Mouse (Mus musculus): ENCODE measurements at regions not wholly inside any gene's neighbourhood (a gene's known extent, or its start where the extent isn't known, plus 50 kb on each side); places are given as distances from the start of the nearest gene placed in this dataset.
"Not testable (repeated sequence)": the region's sequence is repeated elsewhere in the genome, so short reads cannot be mapped to it uniquely, and the experiment has no call there.

DNA sequence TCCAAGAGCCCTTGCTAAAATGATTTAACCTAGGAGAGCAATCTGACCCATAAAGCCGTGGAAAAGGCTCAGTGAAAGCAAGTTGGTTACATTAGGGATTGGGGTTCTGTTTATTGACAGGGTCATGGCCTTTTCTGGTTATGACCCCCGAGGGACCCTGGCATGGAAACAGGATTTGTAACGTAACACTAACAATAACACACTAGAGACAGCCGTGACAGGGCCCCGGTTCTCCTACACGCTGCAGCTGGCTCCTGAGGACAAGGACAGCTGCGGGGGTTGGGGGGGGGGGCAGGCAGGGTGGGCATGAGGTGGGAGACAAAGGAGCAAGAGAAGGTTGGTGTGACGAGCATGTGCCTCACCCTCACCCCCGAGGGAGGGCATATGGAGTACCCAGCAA, 300.4 kb downstream of the Ets1 start:
- WGBS: 45% methylated on average over 9 of the region's 9 CpGs
- no peaks in the 10 kb centered on the region for H3K9me3 ChIP-seq

DNA sequence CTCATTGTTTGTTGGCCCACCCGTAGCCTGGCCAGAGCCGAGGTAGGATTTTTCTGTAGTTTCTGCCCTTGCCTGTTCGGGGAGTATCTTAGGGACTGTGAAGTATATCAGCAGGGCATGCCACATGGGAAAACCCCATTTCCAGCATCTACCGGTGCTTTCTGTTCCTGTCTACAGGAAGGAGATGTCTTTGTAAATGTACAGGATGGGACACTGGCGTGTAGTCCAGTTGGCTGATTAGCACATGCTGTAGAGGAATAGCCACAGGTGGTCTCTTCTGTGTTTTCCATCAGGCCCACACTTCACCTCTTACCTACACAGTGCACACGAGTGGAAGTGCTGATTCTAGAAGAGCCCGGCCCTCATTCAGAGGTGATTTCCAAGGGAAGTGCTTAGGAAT, 301.4 kb downstream of the Ets1 start:
- ATAC-seq (ENCODE audit: insufficient read depth, low FRiP score, low read depth): no peak
- no peaks in the 10 kb centered on the region for H3K36me3 ChIP-seq
- 85% methylated on average over 7 of the region's 7 CpGs for WGBS

More for the DNA sequence above, 300.4 kb downstream of the Ets1 start:
- Histone ChIP-seq H3K4me1 (peaks cover 11% of the 10 kb centered on the region), H3K4me3 (replicated peaks) (no peak overlapping the region), H3K27me3 (replicated peaks) (no peaks in the 10 kb centered on the region), H3K4me2 (no peak overlapping the region), H3K9ac (no peak overlapping the region), H3K27ac (no peak overlapping the region), H3K36me3 (no peaks in the 10 kb centered on the region)
- no peak for ATAC-seq (ENCODE audit: insufficient read depth, low FRiP score, low read depth)

GRCm38 (mm10) chr9:32938857-32939256, 302.8 kb downstream of the Ets1 start:
- H3K27me3 ChIP-seq (replicated peaks): no peaks in the 10 kb centered on the region
- ATAC-seq (ENCODE audit: insufficient read depth, low FRiP score, low read depth): no peak
- no peak overlapping the region for H3K9ac ChIP-seq
- 81% methylated on average over 6 of the region's 6 CpGs for WGBS
- no peaks in the 10 kb centered on the region for H3K9me3 ChIP-seq
- no peak overlapping the region for H3K27ac ChIP-seq
- no peak overlapping the region for H3K4me3 ChIP-seq (replicated peaks)
- H3K4me2 ChIP-seq: no peak overlapping the region
- H3K4me1 ChIP-seq: peaks cover 5% of the 10 kb centered on the region
- no peaks in the 10 kb centered on the region for H3K36me3 ChIP-seq

More for the DNA sequence above, 301.4 kb downstream of the Ets1 start:
- H3K27me3 ChIP-seq (replicated peaks): no peaks in the 10 kb centered on the region
- H3K4me2 ChIP-seq: no peak overlapping the region
- H3K9me3 ChIP-seq: no peaks in the 10 kb centered on the region
- H3K9ac ChIP-seq: no peak overlapping the region
- H3K27ac ChIP-seq: no peak overlapping the region
- H3K4me1 ChIP-seq: peaks cover 9% of the 10 kb centered on the region
- H3K4me3 ChIP-seq (replicated peaks): no peak overlapping the region

DNA sequence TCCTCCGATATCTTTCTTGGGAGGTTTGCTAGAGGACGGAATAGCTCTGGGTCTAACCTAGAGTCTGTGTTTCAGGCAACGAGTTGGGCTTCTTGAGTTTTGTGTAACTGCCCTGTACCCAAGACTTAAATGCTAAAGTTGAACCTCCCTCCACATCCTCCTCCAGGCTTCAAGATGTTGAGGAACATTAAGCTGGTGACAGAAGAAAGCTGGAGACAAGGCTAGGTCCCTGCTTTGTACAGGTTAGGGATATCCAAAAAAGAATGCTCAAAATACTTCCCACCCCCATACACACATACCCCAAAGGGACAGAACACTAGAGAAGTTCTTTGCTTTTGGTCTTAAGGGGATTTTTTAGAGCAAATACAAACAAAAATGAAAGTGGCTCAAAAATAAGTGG, 303.6 kb downstream of the Ets1 start:
- peaks cover 5% of the 10 kb centered on the region for H3K4me1 ChIP-seq
- H3K4me2 ChIP-seq: no peak overlapping the region
- WGBS: 87% methylated on average over 3 of the region's 3 CpGs
- no peak overlapping the region for H3K9ac ChIP-seq
- H3K36me3 ChIP-seq: no peaks in the 10 kb centered on the region
- no peak overlapping the region for H3K27ac ChIP-seq
- ATAC-seq (ENCODE audit: insufficient read depth, low FRiP score, low read depth): no peak
- H3K27me3 ChIP-seq (replicated peaks): no peaks in the 10 kb centered on the region
- no peak overlapping the region for H3K4me3 ChIP-seq (replicated peaks)
- H3K9me3 ChIP-seq: no peaks in the 10 kb centered on the region

GRCm38 (mm10) chr9:32940111-32940813, 304.2 kb downstream of the Ets1 start:
- Histone ChIP-seq H3K4me1 (peaks cover 5% of the 10 kb centered on the region), H3K27me3 (replicated peaks) (no peaks in the 10 kb centered on the region), H3K9me3 (no peaks in the 10 kb centered on the region), H3K4me3 (replicated peaks) (peak overlapping the region; percentile 47), H3K4me2 (peak overlapping the region; percentile 76), H3K27ac (peak overlapping the region; percentile 67), H3K9ac (peak overlapping the region; percentile 32; the same call in 1 of the 2 replicates), H3K36me3 (no peaks in the 10 kb centered on the region)
- WGBS: 21% methylated on average over 19 of the region's 19 CpGs
- ATAC-seq (ENCODE audit: insufficient read depth, low FRiP score, low read depth): peak; percentile 77

DNA sequence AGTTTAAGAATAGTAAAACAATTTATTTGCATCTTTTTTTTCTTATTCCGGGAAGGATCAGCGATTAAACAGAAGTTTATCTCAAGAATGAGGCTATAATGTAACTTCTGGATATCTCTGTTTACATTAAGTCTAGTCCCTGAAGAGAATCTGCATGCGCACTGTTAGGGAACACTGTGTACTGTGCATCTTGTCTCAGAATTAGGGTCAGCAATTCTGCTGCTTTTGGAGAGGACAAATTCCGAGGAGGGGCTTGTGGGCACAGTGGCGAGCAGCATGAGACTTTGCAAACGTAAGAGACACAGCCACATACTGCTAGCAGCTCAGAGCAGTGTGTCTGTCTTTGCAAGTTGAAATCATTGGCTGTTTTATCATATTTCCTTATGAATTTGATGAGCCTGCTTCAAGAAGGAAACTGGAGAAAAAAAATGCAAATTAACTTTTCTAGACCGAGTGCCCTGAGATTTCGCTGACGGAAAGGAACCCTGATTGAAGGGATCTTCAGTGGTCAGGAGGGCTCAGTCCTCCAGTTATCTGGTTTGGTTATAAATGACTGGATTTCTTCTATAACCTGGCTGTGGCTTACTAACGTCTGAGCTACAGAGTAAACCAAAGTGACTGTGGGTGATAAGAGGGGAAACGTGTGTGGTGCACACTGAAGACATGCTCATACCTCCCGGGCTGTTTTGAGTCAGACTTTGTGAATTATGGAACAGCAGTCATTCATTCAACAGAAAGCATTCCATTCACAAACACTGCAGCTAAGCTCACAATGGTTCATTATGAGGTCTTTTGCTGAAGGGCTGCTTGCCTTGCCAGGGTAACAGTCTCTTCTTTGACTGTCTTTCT, 305.1 kb downstream of the Ets1 start:
- peak; percentile 45; the same call in 1 of the 2 replicates for ATAC-seq (ENCODE audit: insufficient read depth, low FRiP score, low read depth)
- H3K27me3 ChIP-seq (replicated peaks): no peaks in the 10 kb centered on the region
- no peak overlapping the region for H3K27ac ChIP-seq
- peak overlapping the region; percentile 16; the same call in 1 of the 2 replicates for H3K4me3 ChIP-seq (replicated peaks)
- no peak overlapping the region for H3K9ac ChIP-seq
- no peaks in the 10 kb centered on the region for H3K36me3 ChIP-seq
- H3K9me3 ChIP-seq: no peaks in the 10 kb centered on the region
- 22% methylated on average over 12 of the region's 12 CpGs for WGBS
- H3K4me2 ChIP-seq: peak overlapping the region; percentile 76
- H3K4me1 ChIP-seq: peaks cover 5% of the 10 kb centered on the region

DNA sequence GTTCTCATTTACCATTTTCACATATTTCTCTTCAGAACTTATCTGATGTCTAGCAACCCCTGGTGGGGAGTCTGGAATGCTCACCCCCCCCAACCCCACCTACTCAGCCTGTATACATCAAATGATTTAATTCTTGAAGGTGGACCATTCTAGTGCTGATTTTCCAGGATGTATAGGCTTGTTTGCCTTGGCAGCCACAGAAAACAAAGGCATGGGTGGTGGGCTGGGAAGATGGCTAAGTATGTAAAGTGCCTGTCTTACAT, 305.7 kb downstream of the Ets1 start:
- H3K9ac ChIP-seq: no peak overlapping the region
- H3K4me3 ChIP-seq (replicated peaks): no peak overlapping the region
- H3K4me1 ChIP-seq: peaks cover 5% of the 10 kb centered on the region
- no peaks in the 10 kb centered on the region for H3K27me3 ChIP-seq (replicated peaks)
- no peaks in the 10 kb centered on the region for H3K9me3 ChIP-seq
- H3K27ac ChIP-seq: no peak overlapping the region
- no peaks in the 10 kb centered on the region for H3K36me3 ChIP-seq
- ATAC-seq (ENCODE audit: insufficient read depth, low FRiP score, low read depth): no peak
- H3K4me2 ChIP-seq: no peak overlapping the region

- no peaks in the 10 kb centered on the region for H3K9me3 ChIP-seq
- H3K9ac ChIP-seq: no peak overlapping the region
- no peak overlapping the region for H3K4me3 ChIP-seq (replicated peaks)
- no peaks in the 10 kb centered on the region for H3K4me1 ChIP-seq
- H3K4me2 ChIP-seq: no peak overlapping the region
- H3K36me3 ChIP-seq: no peaks in the 10 kb centered on the region
- H3K27ac ChIP-seq: no peak overlapping the region
- no peak for ATAC-seq (ENCODE audit: insufficient read depth, low FRiP score, low read depth)
- H3K27me3 ChIP-seq (replicated peaks): no peaks in the 10 kb centered on the region
- 76% methylated on average over 3 of the region's 3 CpGs for WGBS
Measured at GRCm38 (mm10) chr9:32947221-32947620, 311.2 kb downstream of the Ets1 start.

- Histone ChIP-seq H3K27ac (no peak overlapping the region), H3K4me3 (replicated peaks) (no peak overlapping the region), H3K36me3 (no peaks in the 10 kb centered on the region), H3K9ac (no peak overlapping the region), H3K4me1 (no peaks in the 10 kb centered on the region), H3K9me3 (no peaks in the 10 kb centered on the region), H3K27me3 (replicated peaks) (no peaks in the 10 kb centered on the region), H3K4me2 (no peak overlapping the region)
- ATAC-seq (ENCODE audit: insufficient read depth, low FRiP score, low read depth): no peak
- 46% methylated on average over 3 of the region's 3 CpGs for WGBS
Measured at GRCm38 (mm10) chr9:32949036-32949435, 313.0 kb downstream of the Ets1 start.

DNA sequence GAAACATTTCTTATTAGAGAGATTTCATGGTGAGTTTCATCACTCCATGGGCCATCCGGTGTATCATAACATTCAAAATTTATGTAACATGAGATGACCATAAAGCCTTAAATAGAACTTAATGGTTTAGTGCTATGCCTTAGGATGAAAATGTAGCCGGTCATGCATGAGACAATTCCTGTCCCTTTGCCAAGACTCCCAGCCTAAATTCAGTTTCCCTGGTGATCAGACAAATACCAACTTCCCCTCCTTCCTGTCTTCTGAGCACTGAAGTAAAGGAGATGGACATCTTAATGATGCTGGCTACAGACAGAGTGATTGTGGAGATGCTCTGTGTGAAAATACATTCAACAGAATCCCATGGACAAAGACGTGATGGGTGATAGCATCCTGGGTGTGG, 322.7 kb downstream of the Ets1 start:
- H3K9me3 ChIP-seq: no peaks in the 10 kb centered on the region
- H3K9ac ChIP-seq: no peak overlapping the region
- no peak for ATAC-seq (ENCODE audit: insufficient read depth, low FRiP score, low read depth)
- no peak overlapping the region for H3K4me2 ChIP-seq
- H3K4me1 ChIP-seq: no peaks in the 10 kb centered on the region
- 78% methylated on average over 3 of the region's 3 CpGs for WGBS
- H3K27ac ChIP-seq: no peak overlapping the region
- no peak overlapping the region for H3K4me3 ChIP-seq (replicated peaks)
- H3K27me3 ChIP-seq (replicated peaks): no peaks in the 10 kb centered on the region
- H3K36me3 ChIP-seq: no peaks in the 10 kb centered on the region

DNA sequence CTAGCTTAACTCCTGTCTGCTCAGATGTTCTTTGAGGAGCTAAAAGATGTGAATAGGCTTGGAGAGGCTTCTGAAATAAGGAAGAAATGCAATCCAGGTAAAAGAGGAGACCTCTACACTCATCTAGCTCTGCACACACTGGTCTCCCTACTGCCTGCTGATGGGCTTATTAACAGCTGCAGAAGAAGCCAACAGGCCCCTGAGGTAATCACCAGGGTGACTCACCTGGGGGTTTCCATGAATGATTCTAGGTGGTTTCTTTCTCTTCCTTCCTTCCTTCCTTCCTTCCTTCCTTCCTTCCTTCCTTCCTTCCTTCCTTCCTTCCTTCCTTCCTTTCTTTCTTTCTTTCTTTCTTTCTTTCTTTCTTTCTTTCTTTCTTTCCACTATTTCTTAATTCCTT, 323.4 kb downstream of the Ets1 start:
- H3K4me3 ChIP-seq (replicated peaks); ATAC-seq (ENCODE audit: insufficient read depth, low FRiP score, low read depth); H3K9me3 ChIP-seq; H3K4me1 ChIP-seq; H3K9ac ChIP-seq; H3K4me2 ChIP-seq; H3K27me3 ChIP-seq (replicated peaks); H3K36me3 ChIP-seq; H3K27ac ChIP-seq: not testable (repeated sequence)

DNA sequence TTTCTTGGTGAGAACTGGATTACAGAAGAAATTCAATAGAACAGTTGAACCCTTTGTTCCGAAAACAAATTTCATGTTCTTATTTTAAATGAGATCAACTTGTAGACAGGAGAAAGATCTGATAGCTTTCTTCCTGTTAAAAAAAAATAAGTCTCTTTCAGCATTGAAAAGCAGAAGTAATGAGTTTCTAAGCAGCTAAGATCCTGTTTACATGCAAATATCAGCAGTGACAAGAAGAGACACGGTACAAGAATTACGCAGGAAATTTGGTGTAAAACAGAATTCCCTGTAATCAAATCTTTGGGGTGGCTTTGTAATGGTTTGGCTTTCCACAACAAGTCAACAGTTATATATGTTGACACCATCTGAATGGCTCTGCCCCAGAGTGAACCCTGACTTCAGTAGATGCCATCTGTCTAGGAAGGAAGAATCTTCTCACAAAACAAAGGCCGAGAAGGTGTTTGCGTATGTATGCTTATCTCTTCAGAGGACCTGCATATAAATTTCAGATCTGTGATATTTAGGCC, 326.7 kb downstream of the Ets1 start:
- no peaks in the 10 kb centered on the region for H3K9me3 ChIP-seq
- no peak for ATAC-seq (ENCODE audit: insufficient read depth, low FRiP score, low read depth)
- no peak overlapping the region for H3K9ac ChIP-seq
- WGBS: 84% methylated on average over 5 of the region's 5 CpGs
- H3K4me2 ChIP-seq: no peak overlapping the region
- H3K4me3 ChIP-seq (replicated peaks): no peak overlapping the region
- H3K36me3 ChIP-seq: no peaks in the 10 kb centered on the region
- H3K27ac ChIP-seq: no peak overlapping the region
- H3K4me1 ChIP-seq: no peaks in the 10 kb centered on the region
- no peaks in the 10 kb centered on the region for H3K27me3 ChIP-seq (replicated peaks)

Measured in stomach, embryonic 15.5 days (tissue).